Mouse (Mus musculus): ENCODE results near the gene Arhgap31. TPM values are rescaled to one million over a fixed set of nuclear protein-coding genes. Genes with fewer than 3 reads are reported as not detected.

Arhgap31 gene
- total RNA-seq, 2 experiments from 2014 or later: 0.14 to 1.7 TPM

DNA sequence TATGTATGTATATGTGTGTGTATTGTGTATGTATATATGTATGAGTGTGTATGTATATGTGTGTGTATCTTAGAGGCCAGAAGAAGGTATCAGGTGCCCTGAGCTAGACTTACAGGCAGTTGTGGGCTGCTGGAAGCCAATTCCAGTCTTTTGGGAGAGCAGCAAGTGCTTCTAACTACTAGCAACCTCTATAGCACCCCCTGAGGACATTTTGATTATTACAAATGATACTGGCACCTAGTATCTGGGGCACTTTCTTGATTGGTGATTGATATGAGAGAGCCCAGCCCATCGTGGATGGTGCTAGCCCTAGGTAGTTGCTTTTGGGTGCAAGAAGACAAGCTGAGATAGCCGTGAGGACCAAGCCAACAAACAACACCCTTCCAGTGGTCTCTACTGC lies 90.8 kb downstream of the Arhgap31 start:
- ATAC-seq (replicated peaks; ENCODE audit: low FRiP score, low TSS enrichment, poor library complexity, severe bottlenecking): peak; percentile 58; the same call in 1 of the 2 replicates

GRCm38 (mm10) chr16:38620696-38621450 lies 92.2 kb downstream of the Arhgap31 start:
- no peak for ATAC-seq (replicated peaks; ENCODE audit: low FRiP score, low TSS enrichment, poor library complexity, severe bottlenecking)

GRCm38 (mm10) chr16:38619054-38619453 lies 94.0 kb downstream of the Arhgap31 start:
- ATAC-seq (replicated peaks; ENCODE audit: low FRiP score, low TSS enrichment, poor library complexity, severe bottlenecking): peak; percentile 90

DNA sequence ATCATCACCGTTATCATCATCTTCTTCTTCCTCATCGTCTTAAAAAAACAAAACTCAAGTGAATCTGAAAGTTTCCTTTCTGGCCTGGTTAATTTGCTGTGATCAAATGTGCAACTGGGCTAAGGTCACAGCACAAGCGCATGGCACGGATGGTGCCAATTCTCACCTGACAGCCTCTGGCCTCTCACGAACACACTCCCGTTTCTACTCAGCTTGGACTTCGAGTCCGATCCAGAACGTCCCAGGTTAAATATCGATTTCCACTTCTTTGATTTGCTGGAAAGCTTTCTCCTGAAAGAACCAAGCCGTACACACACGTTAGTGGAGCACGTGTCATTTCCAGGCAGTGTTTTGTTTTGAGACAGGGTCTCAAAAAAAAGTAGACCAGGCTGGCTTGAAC lies 95.1 kb downstream of the Arhgap31 start:
- ATAC-seq (replicated peaks; ENCODE audit: low FRiP score, low TSS enrichment, poor library complexity, severe bottlenecking): no peak

DNA sequence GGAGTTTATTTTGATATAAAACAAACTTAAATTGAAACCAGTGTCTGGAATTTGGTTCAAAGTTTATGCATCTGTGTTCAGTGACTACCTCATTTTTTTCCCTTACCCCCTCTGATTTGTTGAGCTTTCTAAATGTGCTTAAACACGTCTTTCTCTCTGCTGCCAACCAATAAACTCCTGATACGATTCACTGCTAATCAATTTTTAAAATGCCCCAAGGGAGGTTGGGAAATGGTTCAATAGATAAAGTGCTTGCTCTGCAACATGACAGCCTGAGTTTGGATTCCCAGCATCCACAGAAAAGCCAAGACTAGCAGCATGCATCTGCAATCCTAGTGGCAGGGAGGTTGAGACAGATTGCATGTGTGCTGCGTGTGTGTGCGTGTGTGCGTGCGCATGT lies 99.4 kb downstream of the Arhgap31 start:
- no peak for ATAC-seq (replicated peaks; ENCODE audit: low FRiP score, low TSS enrichment, poor library complexity, severe bottlenecking)

GRCm38 (mm10) chr16:38612646-38613045 lies 100.4 kb downstream of the Arhgap31 start:
- ATAC-seq (replicated peaks; ENCODE audit: low FRiP score, low TSS enrichment, poor library complexity, severe bottlenecking): no peak

GRCm38 (mm10) chr16:38609092-38609491 lies 104.0 kb downstream of the Arhgap31 start:
- ATAC-seq (replicated peaks; ENCODE audit: low FRiP score, low TSS enrichment, poor library complexity, severe bottlenecking): peak; percentile 57; the same call in 1 of the 2 replicates

DNA sequence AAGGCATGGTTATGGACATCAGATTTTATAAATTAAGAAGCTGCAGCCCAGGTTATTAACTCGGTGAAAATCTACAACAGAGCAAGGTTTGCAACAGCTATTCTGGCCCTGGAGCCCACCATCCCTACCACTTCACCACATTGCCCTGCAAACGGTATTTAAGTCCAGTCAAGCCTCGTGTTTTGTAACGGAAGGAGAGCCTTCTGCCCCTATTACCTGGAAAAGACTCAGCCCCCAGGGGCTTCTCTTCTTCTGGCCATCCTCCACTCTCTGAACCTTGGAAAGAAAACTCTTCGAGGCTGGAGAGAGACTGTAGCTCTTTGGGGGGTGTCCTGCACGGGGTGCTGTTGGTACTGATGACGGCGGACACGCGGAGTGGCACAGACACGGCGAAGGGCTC lies 104.4 kb downstream of the Arhgap31 start:
- ATAC-seq (replicated peaks; ENCODE audit: low FRiP score, low TSS enrichment, poor library complexity, severe bottlenecking): no peak

DNA sequence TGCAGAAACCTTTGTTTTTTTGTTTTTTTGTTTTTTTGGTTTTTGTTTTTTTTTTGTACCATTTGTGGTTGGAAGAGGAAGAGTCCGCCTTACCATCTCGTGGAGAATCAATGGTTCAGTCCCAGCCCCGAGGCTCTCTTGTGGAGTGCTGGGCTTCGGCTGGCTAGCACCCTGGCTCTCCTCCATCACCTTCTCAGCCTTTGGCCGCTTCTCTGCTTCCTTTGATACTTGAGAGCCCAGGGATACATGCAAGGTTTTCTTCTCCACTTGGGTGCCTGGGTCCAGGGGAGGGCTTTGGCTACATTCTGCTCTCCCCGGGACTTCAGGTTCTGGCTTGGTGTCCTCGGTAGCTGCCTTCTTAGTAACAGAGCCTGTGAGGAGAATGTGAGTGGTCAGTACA lies 106.6 kb downstream of the Arhgap31 start:
- no peak for ATAC-seq (replicated peaks; ENCODE audit: low FRiP score, low TSS enrichment, poor library complexity, severe bottlenecking)

GRCm38 (mm10) chr16:38602989-38603804 lies 109.9 kb downstream of the Arhgap31 start:
- ATAC-seq (replicated peaks; ENCODE audit: low FRiP score, low TSS enrichment, poor library complexity, severe bottlenecking): no peak

GRCm38 (mm10) chr16:38598986-38599680 lies 113.9 kb downstream of the Arhgap31 start:
- ATAC-seq (replicated peaks; ENCODE audit: low FRiP score, low TSS enrichment, poor library complexity, severe bottlenecking): no peak

DNA sequence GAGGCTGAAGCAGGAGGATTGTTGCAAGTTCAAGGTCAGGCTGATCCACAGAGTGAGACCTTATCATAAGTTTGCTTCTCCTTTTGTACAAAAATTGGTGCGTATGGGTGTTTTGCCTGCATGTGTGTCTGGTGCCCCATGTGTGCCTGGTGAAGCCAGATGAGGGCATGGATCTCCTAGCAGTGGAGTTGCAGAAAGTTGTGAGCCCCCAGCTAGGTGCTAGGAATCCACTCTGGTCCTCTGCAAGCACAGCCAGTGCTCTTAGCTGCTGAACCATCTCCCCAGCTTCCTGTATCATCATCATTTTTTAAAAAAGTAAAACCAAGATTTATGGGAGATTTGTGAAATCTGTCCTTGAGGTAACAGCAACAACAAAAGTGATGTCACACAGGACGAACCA lies 116.4 kb downstream of the Arhgap31 start:
- ATAC-seq (replicated peaks; ENCODE audit: low FRiP score, low TSS enrichment, poor library complexity, severe bottlenecking): no peak

DNA sequence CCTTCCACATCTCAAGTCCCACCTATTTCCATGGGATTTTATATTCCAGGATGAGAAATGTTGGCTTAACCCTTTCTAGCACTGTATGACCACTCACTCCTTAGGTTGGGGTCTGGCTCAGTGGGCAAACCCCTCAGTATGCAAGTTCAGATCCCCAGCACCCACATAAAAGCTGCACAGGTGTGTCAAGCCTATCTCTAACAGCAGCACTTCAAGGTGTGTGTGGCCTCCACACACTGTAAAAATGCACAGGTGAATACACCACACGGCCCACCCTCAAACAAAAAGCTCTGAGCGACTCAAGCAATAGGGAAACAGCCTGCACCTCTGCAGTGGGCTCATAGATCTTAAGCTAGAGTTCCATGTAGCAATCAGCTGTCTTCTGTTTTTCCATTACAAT lies 117.0 kb downstream of the Arhgap31 start:
- ATAC-seq (replicated peaks; ENCODE audit: low FRiP score, low TSS enrichment, poor library complexity, severe bottlenecking): no peak

- ATAC-seq (replicated peaks; ENCODE audit: low FRiP score, low TSS enrichment, poor library complexity, severe bottlenecking): no peak
Measured at GRCm38 (mm10) chr16:38594435-38594834, 118.6 kb downstream of the Arhgap31 start.

GRCm38 (mm10) chr16:38592946-38593345 lies 120.1 kb downstream of the Arhgap31 start:
- ATAC-seq (replicated peaks; ENCODE audit: low FRiP score, low TSS enrichment, poor library complexity, severe bottlenecking): no peak

DNA sequence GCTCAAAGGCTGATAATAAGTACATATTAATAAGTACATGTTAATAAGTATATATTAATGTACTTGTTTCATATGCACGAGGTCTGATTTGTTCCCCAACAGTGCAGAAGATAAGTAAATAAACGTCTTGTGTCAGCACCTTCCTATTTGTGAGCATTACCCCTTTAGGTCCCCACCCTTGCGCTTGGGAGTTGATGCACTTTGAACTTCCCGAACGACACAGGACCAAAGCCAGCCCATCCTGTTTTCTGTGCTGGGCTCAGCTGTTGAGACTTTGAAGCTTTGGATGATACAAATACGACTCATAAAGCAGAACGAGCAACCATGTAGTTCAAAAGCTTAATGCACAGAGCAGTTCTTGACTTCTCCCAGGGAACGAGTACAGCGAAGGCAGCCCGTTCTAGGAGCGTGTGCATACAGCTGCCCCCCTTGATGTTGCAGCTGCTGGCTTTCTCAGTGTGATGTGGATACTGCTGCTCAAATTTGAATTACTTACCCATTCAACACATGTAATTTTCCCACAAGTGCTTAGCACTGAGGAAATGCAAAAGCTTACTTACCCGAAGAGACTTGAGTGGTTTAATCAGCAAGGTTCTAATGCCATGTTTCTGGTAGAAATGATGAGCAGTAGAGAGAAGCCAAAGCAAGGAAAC lies 120.9 kb downstream of the Arhgap31 start:
- no peak for ATAC-seq (replicated peaks; ENCODE audit: low FRiP score, low TSS enrichment, poor library complexity, severe bottlenecking)

DNA sequence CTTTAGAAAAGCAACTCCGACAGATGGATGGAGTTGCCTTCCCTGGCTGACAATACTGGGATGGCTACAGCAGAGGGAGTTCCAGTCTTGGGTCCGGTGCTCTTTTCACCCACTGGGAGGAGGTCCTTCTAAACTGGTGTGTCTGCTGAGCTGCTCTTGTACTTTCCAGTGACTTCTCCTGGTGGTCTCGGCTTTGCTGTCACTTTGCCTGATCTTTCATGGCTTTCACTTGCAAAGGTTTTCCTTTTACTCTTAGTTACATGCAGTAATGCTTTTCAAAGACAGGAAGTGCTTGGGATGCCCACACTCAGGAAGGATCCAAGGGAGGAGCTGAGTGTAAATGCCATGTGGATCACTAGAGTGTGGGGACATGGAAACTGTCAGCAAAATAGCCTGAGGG lies 121.6 kb downstream of the Arhgap31 start:
- ATAC-seq (replicated peaks; ENCODE audit: low FRiP score, low TSS enrichment, poor library complexity, severe bottlenecking): no peak

DNA sequence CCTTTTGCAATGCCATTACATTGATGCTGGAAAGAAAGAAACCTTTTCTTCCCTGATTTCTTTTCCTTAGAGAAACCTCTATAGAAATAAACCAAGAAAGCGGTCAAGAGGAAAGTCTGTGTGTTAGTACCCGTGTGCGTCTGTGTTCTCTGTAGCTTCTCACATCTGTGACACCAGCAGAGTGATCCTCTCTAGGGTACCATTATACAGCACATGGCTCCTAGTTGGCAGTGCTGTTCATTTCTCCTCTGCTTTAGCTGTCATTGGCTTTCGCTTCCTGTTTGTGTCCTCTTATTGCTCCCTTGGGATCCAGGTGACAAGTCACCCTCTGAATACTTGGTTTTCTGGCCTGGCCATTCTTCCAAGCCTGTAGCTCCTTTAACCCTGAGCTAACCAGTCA lies 125.5 kb downstream of the Arhgap31 start:
- ATAC-seq (replicated peaks; ENCODE audit: low FRiP score, low TSS enrichment, poor library complexity, severe bottlenecking): no peak

DNA sequence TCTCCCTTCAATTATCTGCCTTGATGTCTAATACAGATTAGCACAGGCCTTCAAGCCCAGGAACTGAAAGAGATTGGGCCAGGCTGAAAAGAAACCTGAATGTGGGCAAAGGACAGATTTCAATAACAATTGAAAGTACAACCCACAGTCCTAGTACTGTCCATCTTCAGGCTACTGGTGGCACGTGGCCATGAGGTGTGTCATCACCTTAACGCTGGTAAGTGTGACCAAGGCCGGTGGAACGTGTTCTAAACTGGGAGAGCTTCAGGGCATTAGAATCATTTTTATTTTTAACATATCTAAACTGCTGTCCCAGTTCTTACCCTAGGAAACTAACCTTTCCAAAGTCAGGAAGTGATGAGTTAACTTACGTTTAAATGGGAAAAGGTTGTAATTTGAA lies 125.9 kb downstream of the Arhgap31 start:
- ATAC-seq (replicated peaks; ENCODE audit: low FRiP score, low TSS enrichment, poor library complexity, severe bottlenecking): no peak

- ATAC-seq (replicated peaks; ENCODE audit: low FRiP score, low TSS enrichment, poor library complexity, severe bottlenecking): peak; percentile 75
Measured at GRCm38 (mm10) chr16:38585186-38585585, 127.9 kb downstream of the Arhgap31 start.
